Mouse (Mus musculus) liver, adult 2 months (tissue): ENCODE measurements around the gene Stk32b. TPM values are rescaled to one million over a fixed set of nuclear protein-coding genes. Genes with fewer than 3 reads are reported as not detected.

ENCODE experiments used
- DNase-seq: peaks from one replicate; pipeline ENCODE4 v3.0.0-alpha.2; 2011; ENCODE audit warnings: low read depth, low spot score; ENCODE audit errors: extremely low read depth
- H3K27ac ChIP-seq: fragments of 200-500 bp; replicated peaks from 2 replicates; pipeline ENCODE4 v1.5.1; 2012; ENCODE audit warnings: low read depth, mild to moderate bottlenecking, control low read depth, inconsistent platforms, low read length; ENCODE audit not compliant: insufficient read depth
- H3K27me3 ChIP-seq: fragments of 200-500 bp; 2 replicates; pipeline ENCODE4 v1.6.1; 2012; ENCODE audit warnings: mild to moderate bottlenecking, moderate library complexity, low read length, inconsistent platforms; ENCODE audit not compliant: control insufficient read depth, insufficient read depth
- H3K36me3 ChIP-seq: fragments of 200-500 bp; 2 replicates; pipeline ENCODE4 v1.6.1; 2012; ENCODE audit warnings: low read length, inconsistent platforms; ENCODE audit not compliant: control insufficient read depth, insufficient read depth
- H3K4me1 ChIP-seq: fragments of 200-500 bp; 2 replicates; pipeline ENCODE4 v1.6.1; 2011; ENCODE audit warnings: low read length; ENCODE audit not compliant: control insufficient read depth, insufficient read depth
- H3K4me3 ChIP-seq: fragments of 200-500 bp; 2 replicates; pipeline ENCODE4 v1.5.1; 2011; ENCODE audit warnings: low read depth, mild to moderate bottlenecking, control low read depth, low read length, moderate library complexity; ENCODE audit not compliant: insufficient read depth
- H3K79me2 ChIP-seq: fragments of 200-500 bp; 2 replicates; pipeline ENCODE4 v1.6.1; 2012; ENCODE audit warnings: inconsistent platforms, mild to moderate bottlenecking, low read length, moderate library complexity; ENCODE audit not compliant: control insufficient read depth, insufficient read depth
- H3K9ac ChIP-seq: fragments of 200-500 bp; 2 replicates; pipeline ENCODE4 v1.6.1; 2012; ENCODE audit warnings: low read depth, mild to moderate bottlenecking, control low read depth, inconsistent platforms, low read length
- CTCF ChIP-seq: fragments of 200-500 bp; IDR thresholded peaks from 2 replicates; pipeline ENCODE4 v1.5.1; 2011; ENCODE audit warnings: low read depth, low read length, control low read depth
- POLR2A ChIP-seq: fragments of 200-500 bp; IDR thresholded peaks from 2 replicates; pipeline ENCODE4 v1.6.1; 2011; ENCODE audit warnings: low read length, control low read depth; ENCODE audit not compliant: insufficient read depth; ENCODE audit errors: extremely low read depth
- WGBS: fragments of 180-500 bp; shearing (Covaris S2); methylation state at CpG from one replicate; pipeline ENCODE4 v1.1.7; 2018; 5-methylcytosine and 5-hydroxymethylcytosine counted together
- polyA plus RNA-seq: library from polyadenylated mRNA; depleted of rRNA; stranded (reverse); fragments of >200 nt; gene quantifications from 2 replicates; pipeline ENCODE4 v1.2.3, GENCODE M21; 2012
- total RNA-seq: library from RNA; depleted of rRNA; stranded (reverse); fragments of >200 nt; gene quantifications from 2 replicates; pipeline ENCODE4 v1.2.3, GENCODE M21; 2014

The Stk32b gene
- total and polyA plus RNA-seq, 2 experiments, result not detected

DNA sequence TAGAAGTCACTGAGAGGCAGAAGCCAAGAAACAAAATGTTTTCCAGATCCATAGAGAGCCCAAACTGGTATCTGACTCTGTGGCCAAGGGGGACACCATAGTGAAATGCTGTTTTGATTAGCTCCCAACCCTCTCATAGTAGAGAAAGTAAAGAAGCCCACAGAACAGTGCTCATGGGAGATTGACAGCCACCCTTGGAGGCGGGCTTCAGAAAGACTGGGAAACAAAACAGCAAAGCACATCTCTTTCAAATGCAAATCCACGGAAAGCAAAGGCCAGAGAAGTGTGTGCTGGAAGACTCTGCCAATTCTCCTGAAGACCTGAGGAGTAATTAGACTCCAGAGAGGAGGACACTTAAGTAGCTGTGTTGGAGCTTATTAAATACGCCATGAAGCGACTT lies 21.2 kb downstream of the Stk32b start:
- 63% methylated on average over 4 of the region's 4 CpGs for WGBS

DNA sequence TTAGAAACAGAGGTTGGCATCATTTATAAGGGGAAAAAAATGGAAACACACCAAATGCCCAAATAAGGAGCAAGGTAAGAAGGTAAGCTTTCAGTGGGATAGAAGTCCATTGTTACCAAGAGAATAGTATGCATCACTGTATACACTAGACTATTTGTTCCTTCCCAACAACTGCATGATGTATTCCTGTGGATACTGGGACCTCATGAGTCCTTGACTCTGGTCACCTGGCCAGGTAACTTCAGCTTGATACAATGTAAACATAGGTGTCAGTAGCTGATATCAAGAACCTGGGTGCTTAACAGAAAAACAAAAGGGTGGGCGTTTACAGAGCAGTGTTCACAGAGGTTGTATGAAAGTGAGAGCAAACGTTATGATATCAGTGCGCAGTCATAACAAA lies 24.2 kb downstream of the Stk32b start:
- no peak for TF ChIP-seq POLR2A
- no peak for TF ChIP-seq CTCF
- no peak for DNase-seq
- Histone ChIP-seq H3K36me3 (no peaks in the 10 kb centered on the region), H3K4me3 (no peak overlapping the region), H3K4me1 (no peaks in the 10 kb centered on the region), H3K79me2 (no peaks in the 10 kb centered on the region), H3K9ac (no peak overlapping the region), H3K27ac (no peak overlapping the region), H3K27me3 (no peaks in the 10 kb centered on the region)
- WGBS, result 63% methylated on average over 3 of the region's 3 CpGs

More for the DNA sequence above, 21.2 kb downstream of the Stk32b start:
- Histone ChIP-seq H3K4me3 (no peak overlapping the region), H3K79me2 (no peaks in the 10 kb centered on the region), H3K4me1 (no peaks in the 10 kb centered on the region), H3K27me3 (no peaks in the 10 kb centered on the region), H3K27ac (no peak overlapping the region), H3K36me3 (no peaks in the 10 kb centered on the region), H3K9ac (no peak overlapping the region)
- DNase-seq, result no peak
- no peak for TF ChIP-seq CTCF
- TF ChIP-seq POLR2A, result no peak

GRCm38 (mm10) chr5:37670781-37671180 lies 46.2 kb downstream of the Stk32b start:
- Histone ChIP-seq H3K27ac (no peak overlapping the region), H3K79me2 (no peaks in the 10 kb centered on the region), H3K4me1 (no peaks in the 10 kb centered on the region), H3K27me3 (no peaks in the 10 kb centered on the region), H3K36me3 (no peaks in the 10 kb centered on the region), H3K4me3 (no peak overlapping the region), H3K9ac (no peak overlapping the region)
- TF ChIP-seq CTCF (no peak), POLR2A (no peak)
- DNase-seq, result no peak
- 87% methylated on average over 7 of the region's 7 CpGs for WGBS

DNA sequence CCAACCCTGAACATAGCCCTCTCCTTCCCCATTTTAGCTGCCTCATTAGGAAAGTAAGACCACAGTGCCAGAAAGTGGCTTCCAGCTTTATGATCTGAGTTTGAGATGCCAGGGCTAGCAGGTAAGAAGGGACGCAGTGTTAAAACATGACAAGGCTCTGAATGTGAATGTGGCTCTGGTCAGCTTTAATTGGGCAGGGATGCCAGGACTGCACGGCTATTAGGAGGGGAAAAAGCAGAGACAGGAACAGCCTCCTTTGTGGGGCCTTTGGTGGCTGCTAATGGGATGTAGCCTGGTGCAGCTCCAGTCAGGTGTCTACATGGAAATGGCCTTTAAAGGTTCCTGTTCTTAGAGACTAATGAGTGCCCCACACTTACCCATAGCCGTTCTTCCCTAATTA lies 52.0 kb downstream of the Stk32b start:
- Histone ChIP-seq H3K4me3 (no peak overlapping the region), H3K79me2 (no peaks in the 10 kb centered on the region), H3K4me1 (no peaks in the 10 kb centered on the region), H3K9ac (no peak overlapping the region), H3K36me3 (no peaks in the 10 kb centered on the region), H3K27ac (no peak overlapping the region), H3K27me3 (no peaks in the 10 kb centered on the region)
- WGBS, result 84% methylated on average over 3 of the region's 3 CpGs
- no peak for DNase-seq
- TF ChIP-seq CTCF (no peak), POLR2A (no peak)

DNA sequence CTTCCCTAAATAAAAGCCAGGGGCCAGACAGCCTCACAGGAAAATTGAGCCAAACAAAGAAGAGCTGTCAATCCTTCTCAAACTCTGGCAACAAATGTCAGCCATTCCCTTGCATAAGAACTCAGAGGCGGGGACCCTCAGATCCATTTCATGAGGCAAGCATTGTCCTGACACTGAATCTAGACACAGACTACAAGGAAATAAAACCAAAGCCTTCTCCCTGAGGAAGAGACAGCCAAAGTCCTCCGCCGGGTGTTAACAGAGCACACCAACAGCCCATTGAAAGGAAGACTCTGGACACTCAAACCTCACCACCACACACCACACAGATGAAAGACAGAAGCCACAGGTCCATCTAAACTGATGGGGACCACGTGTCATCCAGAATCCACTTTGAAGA lies 57.8 kb downstream of the Stk32b start:
- H3K27ac ChIP-seq, result no peak overlapping the region
- no peaks in the 10 kb centered on the region for H3K79me2 ChIP-seq
- H3K27me3 ChIP-seq, result no peaks in the 10 kb centered on the region
- H3K9ac ChIP-seq, result no peak overlapping the region
- no peaks in the 10 kb centered on the region for H3K36me3 ChIP-seq
- DNase-seq, result no peak
- H3K4me3 ChIP-seq, result no peak overlapping the region
- no peaks in the 10 kb centered on the region for H3K4me1 ChIP-seq
- 86% methylated on average over 4 of the region's 4 CpGs for WGBS
- TF ChIP-seq POLR2A (no peak), CTCF (no peak)

GRCm38 (mm10) chr5:37657741-37658140 lies 59.2 kb downstream of the Stk32b start:
- H3K4me1 ChIP-seq, result no peaks in the 10 kb centered on the region
- H3K9ac ChIP-seq, result no peak overlapping the region
- TF ChIP-seq CTCF (no peak), POLR2A (no peak)
- DNase-seq, result no peak
- H3K79me2 ChIP-seq, result no peaks in the 10 kb centered on the region
- H3K36me3 ChIP-seq, result no peaks in the 10 kb centered on the region
- H3K27me3 ChIP-seq, result no peaks in the 10 kb centered on the region
- H3K4me3 ChIP-seq, result no peak overlapping the region
- WGBS, result 88% methylated on average over 6 of the region's 6 CpGs
- H3K27ac ChIP-seq, result no peak overlapping the region
